Mouse (Mus musculus): ENCODE measurements around the gene Clcn3. TPM values are rescaled to one million over a fixed set of nuclear protein-coding genes. Genes with fewer than 3 reads are reported as not detected.
A peak's percentile ranks its signal among the peaks of the same experiment; 100 is the strongest.

Gene Clcn3
- total RNA-seq, 1 experiment = 72.0 TPM

DNA sequence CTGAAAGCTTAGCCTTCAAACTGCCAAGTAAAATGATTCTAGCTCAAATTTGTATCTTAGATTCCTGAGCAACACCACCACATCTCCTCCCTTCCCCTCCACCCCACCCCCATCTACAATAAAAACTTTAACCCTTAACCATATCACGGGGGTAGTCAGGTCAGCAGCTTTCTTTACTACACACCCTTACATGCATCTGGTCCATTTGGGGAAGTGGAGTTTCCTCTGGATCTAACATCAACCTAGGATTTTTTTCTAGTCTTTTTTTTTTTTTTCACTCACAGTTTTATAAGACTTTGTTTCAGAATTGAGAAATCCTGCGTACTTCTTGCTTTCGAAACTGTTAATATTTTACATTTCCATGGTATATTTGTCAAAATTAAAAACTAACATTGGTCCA lies 20.3 kb downstream of the Clcn3 start:
- no peak overlapping the region for H3K4me3 ChIP-seq (ENCODE audit: insufficient read depth in 1 of 2, low read depth in 1 of 2, low read length in 2 of 2, poor library complexity in 1 of 2, severe bottlenecking in 1 of 2)
- no peak overlapping the region for H3K9ac ChIP-seq (ENCODE audit: insufficient read depth, low read depth, low read length, poor library complexity, severe bottlenecking)
- H3K9me3 ChIP-seq (ENCODE audit: control insufficient read depth, insufficient read depth, low read depth, low read length) = no peaks in the 10 kb centered on the region; the same call in 1 of the 2 replicates
- peaks cover 0 to 1% of the 10 kb centered on the region in 2 experiments; a peak in 1 of 4 replicates for H3K4me1 ChIP-seq (ENCODE audit: control insufficient read depth in 2 of 2, insufficient read depth in 2 of 2, low read length in 2 of 2, poor library complexity in 1 of 2)
- TF ChIP-seq MAFK (IDR thresholded peaks at IDR 0.05; ENCODE audit: insufficient read depth, low read depth, low read length) = no peak
- TF ChIP-seq CHD2 (IDR thresholded peaks at IDR 0.05; ENCODE audit: low read depth, low read length) = no peak
- no peak for TF ChIP-seq ZC3H11A (IDR thresholded peaks at IDR 0.05; ENCODE audit: borderline replicate concordance, low read depth, low read length)
- no peak for TF ChIP-seq ZNF384 (IDR thresholded peaks at IDR 0.05; ENCODE audit: low read depth, low read length)
- no peak for TF ChIP-seq HCFC1 (IDR thresholded peaks at IDR 0.05; ENCODE audit: borderline replicate concordance, insufficient read depth, low read length)
- H3K27ac ChIP-seq (ENCODE audit: insufficient read depth, low read depth, low read length, poor library complexity, severe bottlenecking) = no peak overlapping the region
- in situ Hi-C loops (cut with MboI; ENCODE audit: low sequenced_read_pairs in 2 of 2, unreplicated experiment in 2 of 2) = no loop called here
- DNase-seq (ENCODE audit: low read depth, low spot score) = no peak
- no peaks in the 10 kb centered on the region for H3K36me3 ChIP-seq (ENCODE audit: control insufficient read depth, insufficient read depth, low read length, poor library complexity, severe bottlenecking)

- H3K27ac ChIP-seq (ENCODE audit: insufficient read depth, low read depth, low read length, poor library complexity, severe bottlenecking) = no peak overlapping the region
Observed at GRCm38 (mm10) chr8:60956847-60957246, 26.3 kb downstream of the Clcn3 start.

GRCm38 (mm10) chr8:60954281-60955014 lies 28.7 kb downstream of the Clcn3 start:
- H3K9ac ChIP-seq (ENCODE audit: insufficient read depth, low read depth, low read length, poor library complexity, severe bottlenecking) = no peak overlapping the region
- no peaks in the 10 kb centered on the region for H3K36me3 ChIP-seq (ENCODE audit: control insufficient read depth, insufficient read depth, low read length, poor library complexity, severe bottlenecking)
- H3K4me3 ChIP-seq (ENCODE audit: insufficient read depth in 1 of 2, low read depth in 1 of 2, low read length in 2 of 2, poor library complexity in 1 of 2, severe bottlenecking in 1 of 2) = peak overlapping the region in 1 of 2 experiments; percentile 57; a peak in 2 of 4 replicates
- TF ChIP-seq CHD2 (IDR thresholded peaks at IDR 0.05; ENCODE audit: low read depth, low read length) (no peak), HCFC1 (IDR thresholded peaks at IDR 0.05; ENCODE audit: borderline replicate concordance, insufficient read depth, low read length) (no peak), MAFK (IDR thresholded peaks at IDR 0.05; ENCODE audit: insufficient read depth, low read depth, low read length) (no peak), ZNF384 (IDR thresholded peaks at IDR 0.05; ENCODE audit: low read depth, low read length) (no peak), ZC3H11A (IDR thresholded peaks at IDR 0.05; ENCODE audit: borderline replicate concordance, low read depth, low read length) (no peak)
- H3K27ac ChIP-seq (ENCODE audit: insufficient read depth, low read depth, low read length, poor library complexity, severe bottlenecking) = no peak overlapping the region
- H3K9me3 ChIP-seq (ENCODE audit: control insufficient read depth, insufficient read depth, low read depth, low read length) = no peaks in the 10 kb centered on the region
- no peak for DNase-seq (ENCODE audit: low read depth, low spot score)
- no peaks in the 10 kb centered on the region for H3K4me1 ChIP-seq (ENCODE audit: control insufficient read depth in 2 of 2, insufficient read depth in 2 of 2, low read length in 2 of 2, poor library complexity in 1 of 2)
- in situ Hi-C loops (cut with MboI; ENCODE audit: low sequenced_read_pairs in 2 of 2, unreplicated experiment in 2 of 2) = no loop called here

More at GRCm38 (mm10) chr8:60956847-60957246, 26.3 kb downstream of the Clcn3 start:
- no peaks in the 10 kb centered on the region for H3K4me1 ChIP-seq (ENCODE audit: control insufficient read depth in 2 of 2, insufficient read depth in 2 of 2, low read length in 2 of 2, poor library complexity in 1 of 2)
- no peak overlapping the region for H3K4me3 ChIP-seq (ENCODE audit: insufficient read depth in 1 of 2, low read depth in 1 of 2, low read length in 2 of 2, poor library complexity in 1 of 2, severe bottlenecking in 1 of 2)
- H3K9me3 ChIP-seq (ENCODE audit: control insufficient read depth, insufficient read depth, low read depth, low read length) = no peaks in the 10 kb centered on the region
- in situ Hi-C loops (cut with MboI; ENCODE audit: low sequenced_read_pairs in 2 of 2, unreplicated experiment in 2 of 2) = no loop called here
- H3K36me3 ChIP-seq (ENCODE audit: control insufficient read depth, insufficient read depth, low read length, poor library complexity, severe bottlenecking) = no peaks in the 10 kb centered on the region
- TF ChIP-seq CHD2 (IDR thresholded peaks at IDR 0.05; ENCODE audit: low read depth, low read length) (no peak), ZC3H11A (IDR thresholded peaks at IDR 0.05; ENCODE audit: borderline replicate concordance, low read depth, low read length) (no peak)
- no peak for DNase-seq (ENCODE audit: low read depth, low spot score)
- H3K9ac ChIP-seq (ENCODE audit: insufficient read depth, low read depth, low read length, poor library complexity, severe bottlenecking) = no peak overlapping the region

DNA sequence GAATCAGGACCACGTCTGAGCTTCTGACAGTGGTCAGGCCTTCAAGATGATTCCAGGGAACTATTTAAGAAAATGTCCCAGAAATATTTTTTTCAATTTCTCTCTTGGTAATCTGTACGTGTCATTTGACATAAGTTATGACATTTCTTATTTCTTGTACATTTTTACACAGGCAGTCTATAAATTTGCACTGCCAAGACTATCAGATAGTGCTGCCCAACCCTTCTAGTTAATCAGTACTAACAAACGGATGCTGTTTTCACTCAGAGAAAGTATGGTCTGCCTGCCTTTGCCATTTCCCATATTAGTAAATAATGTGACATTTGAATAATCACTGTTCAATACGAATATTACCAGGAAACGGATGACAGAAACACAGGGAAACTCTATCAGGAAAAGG lies 30.3 kb downstream of the Clcn3 start:
- TF ChIP-seq MAFK (IDR thresholded peaks at IDR 0.05; ENCODE audit: insufficient read depth, low read depth, low read length) = no peak
- no peak for TF ChIP-seq ZC3H11A (IDR thresholded peaks at IDR 0.05; ENCODE audit: borderline replicate concordance, low read depth, low read length)
- no peak for TF ChIP-seq CHD2 (IDR thresholded peaks at IDR 0.05; ENCODE audit: low read depth, low read length)
- TF ChIP-seq HCFC1 (IDR thresholded peaks at IDR 0.05; ENCODE audit: borderline replicate concordance, insufficient read depth, low read length) = no peak
- TF ChIP-seq ZNF384 (IDR thresholded peaks at IDR 0.05; ENCODE audit: low read depth, low read length) = no peak
- no peak overlapping the region for H3K27ac ChIP-seq (ENCODE audit: insufficient read depth, low read depth, low read length, poor library complexity, severe bottlenecking)
- no peak for DNase-seq (ENCODE audit: low read depth, low spot score)
- H3K9ac ChIP-seq (ENCODE audit: insufficient read depth, low read depth, low read length, poor library complexity, severe bottlenecking) = no peak overlapping the region
- no peaks in the 10 kb centered on the region for H3K36me3 ChIP-seq (ENCODE audit: control insufficient read depth, insufficient read depth, low read length, poor library complexity, severe bottlenecking)
- no peaks in the 10 kb centered on the region for H3K9me3 ChIP-seq (ENCODE audit: control insufficient read depth, insufficient read depth, low read depth, low read length)
- in situ Hi-C loops (cut with MboI; ENCODE audit: low sequenced_read_pairs in 2 of 2, unreplicated experiment in 2 of 2) = no loop called here
- no peaks in the 10 kb centered on the region for H3K4me1 ChIP-seq (ENCODE audit: control insufficient read depth in 2 of 2, insufficient read depth in 2 of 2, low read length in 2 of 2, poor library complexity in 1 of 2)
- no peak overlapping the region for H3K4me3 ChIP-seq (ENCODE audit: insufficient read depth in 1 of 2, low read depth in 1 of 2, low read length in 2 of 2, poor library complexity in 1 of 2, severe bottlenecking in 1 of 2)

Measured in ES-E14 (cell line).